Mouse (Mus musculus): Measurements from ENCODE around the gene Bicra. TPM values are rescaled to one million over a fixed set of nuclear protein-coding genes. Genes with fewer than 3 reads are reported as not detected.

Gene Bicra
- total and polyA plus RNA-seq, 3 experiments = 0.81 to 14.1 TPM; not detected in 1

DNA sequence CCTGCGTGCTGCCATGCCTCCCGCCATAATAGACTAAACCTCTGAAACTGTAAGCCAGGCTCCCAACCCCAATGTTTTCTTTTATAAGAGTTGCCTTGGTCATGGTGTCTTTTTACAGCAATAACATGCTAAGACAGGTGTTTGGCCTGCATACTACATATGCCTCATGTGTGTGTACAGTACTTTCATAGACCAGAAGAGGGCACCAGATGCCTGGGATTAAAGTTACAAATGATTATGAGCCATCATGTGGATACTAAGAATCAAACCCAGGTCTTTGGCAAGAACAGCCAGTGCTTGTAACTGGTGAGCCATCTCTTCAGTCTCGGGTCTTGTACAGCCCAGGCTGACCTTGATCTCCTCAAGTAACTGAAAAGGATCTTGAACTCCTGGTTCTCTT, 78.0 kb downstream of the Bicra start:
- TF ChIP-seq USF2 (IDR thresholded peaks at IDR 0.05; ENCODE audit: borderline replicate concordance in 1 of 2, insufficient read depth in 1 of 2, low read depth in 1 of 2, low read length in 2 of 2) (no peak), ETS1 (IDR thresholded peaks at IDR 0.05; ENCODE audit: low read depth, low read length) (no peak), MYC (IDR thresholded peaks at IDR 0.05; ENCODE audit: low read depth, low read length) (0 out of 2 replicates have a peak, but pooled peaks have one; percentile 27), SMC3 (IDR thresholded peaks at IDR 0.05; ENCODE audit: low read depth, low read length) (peak; percentile 48), GATA1 (IDR thresholded peaks at IDR 0.05; ENCODE audit: low read depth, low read length) (no peak), NELFE (IDR thresholded peaks at IDR 0.05; ENCODE audit: low read depth, low read length) (no peak), MAX (IDR thresholded peaks at IDR 0.05; ENCODE audit: low read length) (no peak), ZC3H11A (IDR thresholded peaks at IDR 0.05; ENCODE audit: low read depth, low read length) (peak; percentile 30; the same call in 1 of the 2 replicates), KAT2A (conservative IDR thresholded peaks at IDR 0.05; ENCODE audit: low read depth, low read length) (no peak), CTCF (IDR thresholded peaks at IDR 0.05 in 2 of 3, conservative IDR thresholded peaks at IDR 0.05 in 1 of 3; ENCODE audit: control insufficient read depth in 1 of 3, insufficient read depth in 1 of 3, low read depth in 2 of 3, low read length in 3 of 3, poor library complexity in 1 of 3, severe bottlenecking in 1 of 3) (peak in 2 of 3 experiments; percentile 56 to 61; a peak in 4 of 6 replicates), MAZ (IDR thresholded peaks at IDR 0.05; ENCODE audit: low read depth, low read length) (no peak), NRF1 (IDR thresholded peaks at IDR 0.05; ENCODE audit: insufficient read depth, low read depth, low read length, poor library complexity, severe bottlenecking) (no peak), TBP (IDR thresholded peaks at IDR 0.05; ENCODE audit: low read depth, low read length) (no peak), HCFC1 (IDR thresholded peaks at IDR 0.05; ENCODE audit: low read depth, low read length) (no peak), CHD2 (IDR thresholded peaks at IDR 0.05; ENCODE audit: low read length) (no peak), RAD21 (IDR thresholded peaks at IDR 0.05; ENCODE audit: low read depth, low read length) (peak; percentile 57), TAL1 (IDR thresholded peaks at IDR 0.05; ENCODE audit: low read length) (no peak)
- H3K4me1 ChIP-seq (ENCODE audit: control insufficient read depth in 1 of 2, insufficient read depth in 2 of 2, low read length in 2 of 2) = peaks cover 5 to 9% of the 10 kb centered on the region in 2 experiments
- DNase-seq (ENCODE audit: low read depth, low spot score) = peak; percentile 63

DNA sequence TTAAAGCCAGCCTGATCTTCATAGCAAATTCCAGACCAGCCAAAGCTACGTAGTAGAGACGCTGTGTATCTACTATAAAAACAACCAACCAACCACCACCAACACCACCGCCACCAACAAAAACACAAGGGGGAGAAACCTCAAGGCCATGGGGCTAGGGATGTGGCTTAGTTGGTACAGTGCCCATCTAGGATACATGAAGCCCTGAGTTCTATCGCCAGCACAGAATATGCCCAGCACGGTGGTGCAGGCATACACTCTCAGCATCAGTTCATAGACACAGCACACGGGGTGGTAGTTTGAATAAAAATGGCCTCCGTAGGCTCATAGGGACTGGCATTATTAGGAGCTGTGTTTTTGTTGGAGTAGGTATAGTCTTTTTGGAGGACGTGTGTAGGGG, 79.4 kb downstream of the Bicra start:
- TF ChIP-seq ZMIZ1 (IDR thresholded peaks at IDR 0.05; ENCODE audit: low read depth, low read length) (no peak), POLR2AphosphoS5 (IDR thresholded peaks at IDR 0.05; ENCODE audit: borderline replicate concordance, low read depth, low read length) (no peak), CTCF (IDR thresholded peaks at IDR 0.05 in 2 of 3, conservative IDR thresholded peaks at IDR 0.05 in 1 of 3; ENCODE audit: control insufficient read depth in 1 of 3, insufficient read depth in 1 of 3, low read depth in 2 of 3, low read length in 3 of 3, poor library complexity in 1 of 3, severe bottlenecking in 1 of 3) (0 out of 6 replicates have a peak, but pooled peaks of 1 of the 3 experiments have one; percentile 5), MYB (IDR thresholded peaks at IDR 0.05; ENCODE audit: low read depth, low read length) (no peak), E2F4 (IDR thresholded peaks at IDR 0.05; ENCODE audit: borderline replicate concordance, low read depth, low read length) (no peak), USF1 (IDR thresholded peaks at IDR 0.05; ENCODE audit: low read depth, low read length) (no peak), CHD2 (IDR thresholded peaks at IDR 0.05; ENCODE audit: low read length) (no peak), RAD21 (IDR thresholded peaks at IDR 0.05; ENCODE audit: low read depth, low read length) (no peak), RCOR1 (IDR thresholded peaks at IDR 0.05; ENCODE audit: low read depth, low read length) (no peak)
- H3K9ac ChIP-seq (ENCODE audit: control insufficient read depth, low read depth, low read length, poor library complexity, severe bottlenecking) = no peak overlapping the region
- H3K9me3 ChIP-seq (replicated peaks; ENCODE audit: insufficient read depth, low read length) = no peaks in the 10 kb centered on the region
- no peak overlapping the region for H3K4me3 ChIP-seq (ENCODE audit: control insufficient read depth in 1 of 2, insufficient read depth in 1 of 2, low read depth in 2 of 2, low read length in 2 of 2)
- no peaks in the 10 kb centered on the region for H3K79me2 ChIP-seq (ENCODE audit: control insufficient read depth, insufficient read depth, low read length, poor library complexity)
- no peaks in the 10 kb centered on the region for H3K27me3 ChIP-seq (ENCODE audit: control insufficient read depth in 1 of 2, insufficient read depth in 2 of 2, low read length in 2 of 2)
- DNase-seq (ENCODE audit: low read depth, low spot score) = no peak
- H3K4me1 ChIP-seq (ENCODE audit: control insufficient read depth in 1 of 2, insufficient read depth in 2 of 2, low read length in 2 of 2) = peaks cover 6 to 17% of the 10 kb centered on the region in 2 experiments
- H3K27ac ChIP-seq (ENCODE audit: control insufficient read depth, low read depth, low read length) = no peak overlapping the region
- H3K36me3 ChIP-seq (ENCODE audit: control insufficient read depth in 1 of 2, insufficient read depth in 2 of 2, low read length in 2 of 2) = peaks cover 0 to 10% of the 10 kb centered on the region in 2 experiments; a peak in 2 of 4 replicates

More for the DNA sequence above, 78.0 kb downstream of the Bicra start:
- H3K36me3 ChIP-seq (ENCODE audit: control insufficient read depth in 1 of 2, insufficient read depth in 2 of 2, low read length in 2 of 2) = peaks cover 0 to 5% of the 10 kb centered on the region in 2 experiments; a peak in 1 of 4 replicates
- no peak overlapping the region for H3K4me3 ChIP-seq (ENCODE audit: control insufficient read depth in 1 of 2, insufficient read depth in 1 of 2, low read depth in 2 of 2, low read length in 2 of 2)
- no peaks in the 10 kb centered on the region for H3K9me3 ChIP-seq (replicated peaks; ENCODE audit: insufficient read depth, low read length)
- H3K9ac ChIP-seq (ENCODE audit: control insufficient read depth, low read depth, low read length, poor library complexity, severe bottlenecking) = no peak overlapping the region
- H3K27ac ChIP-seq (ENCODE audit: control insufficient read depth, low read depth, low read length) = no peak overlapping the region
- no peaks in the 10 kb centered on the region for H3K27me3 ChIP-seq (ENCODE audit: control insufficient read depth in 1 of 2, insufficient read depth in 2 of 2, low read length in 2 of 2)
- H3K79me2 ChIP-seq (ENCODE audit: control insufficient read depth, insufficient read depth, low read length, poor library complexity) = no peaks in the 10 kb centered on the region

Data from MEL (cell line).